Mouse (Mus musculus) small intestine, adult 2 months (tissue): ENCODE data around the gene Phlpp1.

ENCODE experiments used
- CTCF ChIP-seq: fragments of 200-500 bp; IDR thresholded peaks from 2 replicates; pipeline ENCODE4 v1.5.1; 2012; ENCODE audit warnings: low read depth, mild to moderate bottlenecking, control low read depth, inconsistent platforms, low read length, moderate library complexity, mixed read lengths; ENCODE audit not compliant: insufficient replicate concordance, insufficient read length; ENCODE audit errors: extremely low read depth
- POLR2A ChIP-seq: fragments of 200-500 bp; IDR thresholded peaks from 2 replicates; pipeline ENCODE4 v1.6.1; 2012; ENCODE audit warnings: low read depth, mild to moderate bottlenecking, control low read depth, inconsistent platforms, low read length, moderate library complexity

DNA sequence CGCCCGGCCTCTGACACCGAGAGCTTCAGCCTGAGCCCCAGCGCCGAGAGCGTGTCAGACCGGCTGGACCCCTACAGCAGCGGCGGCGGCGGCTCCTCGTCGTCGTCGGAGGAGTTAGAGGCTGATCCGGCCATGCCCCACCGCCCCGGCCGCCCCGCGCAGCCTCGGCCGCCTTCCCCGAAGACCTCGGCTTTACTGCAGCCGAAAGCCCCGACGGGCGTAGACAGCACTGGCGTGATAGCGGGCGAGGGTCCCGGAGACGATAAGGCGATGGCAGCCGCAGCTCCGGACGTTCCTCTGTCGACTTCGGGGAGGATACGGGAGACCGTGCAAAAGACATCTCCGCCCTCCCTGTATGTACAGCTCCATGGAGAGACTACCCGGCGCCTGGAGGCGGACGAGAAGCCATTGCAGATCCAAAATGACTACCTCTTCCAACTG, 1.4 kb downstream of the Phlpp1 start:
- TF ChIP-seq CTCF (no peak), POLR2A (no peak)
